Mouse (Mus musculus): ENCODE results near the gene Zfp952. TPM values are rescaled to one million over a fixed set of nuclear protein-coding genes. Genes with fewer than 3 reads are reported as not detected.
"Not testable (repeated sequence)": the region's sequence is repeated elsewhere in the genome, so short reads cannot be mapped to it uniquely, and the experiment has no call there.

The Zfp952 gene
- total RNA-seq (2021): 10 to 100 TPM; 17.0 to 19.3 TPM
- long read RNA-seq, transcript Zfp952-201 (4 exons, 2,950 nt): major isoform, 19 of 20 reads
- long read RNA-seq, partial matches to known transcripts: 0 of 20 reads
- long read RNA-seq, other reads (novel, unspliced or antisense): 1 of 20 reads

GRCm38 (mm10) chr17:32992699-32993474 is at the start of gene Zfp952:
Zfp952 (plus strand) TSS chr17:32993129.
- DNase-seq (ENCODE audit: low spot score in 2 of 2): peak; percentile 83 to 98

- no peak for DNase-seq (ENCODE audit: low spot score in 2 of 2)
These were observed 49.3 kb upstream of the Zfp952 start for GRCm38 (mm10) chr17:32943661-32944060.

- DNase-seq (ENCODE audit: low spot score in 2 of 2): no peak
These were observed 48.4 kb upstream of the Zfp952 start for GRCm38 (mm10) chr17:32944402-32945035.

GRCm38 (mm10) chr17:32946716-32947115 is 46.2 kb upstream of the Zfp952 start:
- DNase-seq (ENCODE audit: low spot score in 2 of 2): no peak

- DNase-seq (ENCODE audit: low spot score in 2 of 2): peak; percentile 93 to 95
These were observed 45.6 kb upstream of the Zfp952 start, which contains the start of gene Cyp4f13 for GRCm38 (mm10) chr17:32947215-32947914. Cyp4f13 (minus strand) TSS chr17:32947402.

GRCm38 (mm10) chr17:32950136-32950535 is 42.8 kb upstream of the Zfp952 start:
- no peak for DNase-seq (ENCODE audit: low spot score in 2 of 2)

GRCm38 (mm10) chr17:32951006-32951405 is 41.9 kb upstream of the Zfp952 start:
- DNase-seq (ENCODE audit: low spot score in 2 of 2): no peak

GRCm38 (mm10) chr17:32951441-32951840 is 41.5 kb upstream of the Zfp952 start:
- peak; percentile 77 to 92 for DNase-seq (ENCODE audit: low spot score in 2 of 2)

GRCm38 (mm10) chr17:32965253-32965622 is 27.7 kb upstream of the Zfp952 start:
- DNase-seq (ENCODE audit: low spot score in 2 of 2): no peak

- peak; percentile 88 to 97 for DNase-seq (ENCODE audit: low spot score in 2 of 2)
These were observed 27.2 kb upstream of the Zfp952 start, which contains the start of gene Zfp472 for GRCm38 (mm10) chr17:32965623-32966290. Zfp472 (plus strand) TSS chr17:32965814.

- DNase-seq (ENCODE audit: low spot score in 2 of 2): no peak
These were observed 11.6 kb upstream of the Zfp952 start for GRCm38 (mm10) chr17:32981361-32981760.

GRCm38 (mm10) chr17:32986301-32986700 is 6.6 kb upstream of the Zfp952 start:
- DNase-seq (ENCODE audit: low spot score in 2 of 2): no peak

- no peak for DNase-seq (ENCODE audit: low spot score in 2 of 2)
These were observed 797 bp upstream of the Zfp952 start for GRCm38 (mm10) chr17:32991965-32992698.

- no peak for DNase-seq (ENCODE audit: low spot score in 2 of 2)
These were observed 5.6 kb downstream of the Zfp952 start for GRCm38 (mm10) chr17:32998492-32998891.

- no peak for DNase-seq (ENCODE audit: low spot score in 2 of 2)
These were observed 15.4 kb downstream of the Zfp952 start for GRCm38 (mm10) chr17:33008337-33008736.

- DNase-seq (ENCODE audit: low spot score in 2 of 2): not testable (repeated sequence)
These were observed 27.5 kb downstream of the Zfp952 start for GRCm38 (mm10) chr17:33020434-33020833.

GRCm38 (mm10) chr17:33032376-33032775 is 39.4 kb downstream of the Zfp952 start:
- peak in 1 of 2 experiments; percentile 2 for DNase-seq (ENCODE audit: low spot score in 2 of 2)

GRCm38 (mm10) chr17:33032900-33033891 is 40.3 kb downstream of the Zfp952 start, which contains the start of gene Zfp763:
Zfp763 (minus strand) TSS chr17:33033402.
- DNase-seq (ENCODE audit: low spot score in 2 of 2): peak; percentile 80 to 92
